Mouse (Mus musculus) C2C12 (cell line): Measurements from ENCODE around the gene Cnmd. TPM values are rescaled to one million over a fixed set of nuclear protein-coding genes. Genes with fewer than 3 reads are reported as not detected.

Source experiments
- H3K27me3 ChIP-seq: one replicate; pipeline ENCODE4 v1.6.1; 2011; ENCODE audit not compliant: control insufficient read depth, insufficient read depth, insufficient read length
- H3K36me3 ChIP-seq: one replicate; pipeline ENCODE4 v1.6.1; 2011; ENCODE audit not compliant: control insufficient read depth, insufficient read depth
- H3K4me3 ChIP-seq: one replicate; pipeline ENCODE4 v1.5.1; 2011; ENCODE audit warnings: mild to moderate bottlenecking, control low read depth; ENCODE audit not compliant: poor library complexity, insufficient read depth, severe bottlenecking
- H3K79me2 ChIP-seq: one replicate; pipeline ENCODE4 v1.6.1; 2011; ENCODE audit not compliant: control insufficient read depth, insufficient read depth
- H3K79me3 ChIP-seq: one replicate; pipeline ENCODE4 v1.6.1; 2011; ENCODE audit warnings: low read depth, control low read depth
- H3ac ChIP-seq: one replicate; pipeline ENCODE3; 2011; ENCODE audit warnings: low read depth; ENCODE audit not compliant: control insufficient read depth, insufficient read length
- CEBPB ChIP-seq: IDR thresholded peaks from one replicate; pipeline ENCODE4 v1.6.1; 2011; ENCODE audit warnings: low read depth, mild to moderate bottlenecking, control low read depth, moderate library complexity
- CTCF ChIP-seq: IDR thresholded peaks from one replicate; pipeline ENCODE4 v1.5.1; 2011; ENCODE audit not compliant: control insufficient read depth, insufficient read depth, insufficient read length
- FOSL1 ChIP-seq: IDR thresholded peaks from one replicate; pipeline ENCODE4 v1.8.0; 2011; ENCODE audit warnings: mild to moderate bottlenecking, low read length; ENCODE audit not compliant: poor library complexity, insufficient read depth, severe bottlenecking
- MAX ChIP-seq: IDR thresholded peaks from one replicate; pipeline ENCODE4 v1.6.1; 2011; ENCODE audit warnings: mild to moderate bottlenecking, control low read depth
- MYOD1 ChIP-seq: IDR thresholded peaks from one replicate; pipeline ENCODE4 v1.6.1; 2011; ENCODE audit warnings: low read depth; ENCODE audit not compliant: control insufficient read depth, insufficient read length
- MYOG ChIP-seq: IDR thresholded peaks from one replicate; pipeline ENCODE4 v1.6.1; 2011; ENCODE audit not compliant: control insufficient read depth, insufficient read length; ENCODE audit errors: extremely low read depth
- USF1 ChIP-seq: IDR thresholded peaks from one replicate; pipeline ENCODE4 v1.6.1; 2011; ENCODE audit warnings: low read depth, mild to moderate bottlenecking, control low read depth, moderate library complexity
- polyA plus RNA-seq: library from polyadenylated mRNA; unstranded; fragments of >200 nt; fragmentation: generic; extraction: Trizol; gene quantifications from one replicate; pipeline ENCODE4 v1.2.1, GENCODE M21; 2012; ENCODE audit warnings: missing spikeins

Cnmd gene
- polyA plus RNA-seq, 1 experiment = not detected

GRCm38 (mm10) chr14:79690068-79690844, 28.3 kb upstream of the Cnmd start:
- H3K4me3 ChIP-seq = no peak overlapping the region
- no peaks in the 10 kb centered on the region for H3K36me3 ChIP-seq
- no peaks in the 10 kb centered on the region for H3K79me2 ChIP-seq
- no peak for TF ChIP-seq MYOD1
- TF ChIP-seq MYOG = no peak
- TF ChIP-seq CTCF = no peak
- TF ChIP-seq USF1 = no peak
- no peak for TF ChIP-seq FOSL1
- no peak for TF ChIP-seq CEBPB
- no peak for TF ChIP-seq MAX
- H3K27me3 ChIP-seq = peaks cover 14% of the 10 kb centered on the region
- no peaks in the 10 kb centered on the region for H3K79me3 ChIP-seq
- no peak overlapping the region for H3ac ChIP-seq

GRCm38 (mm10) chr14:79680652-79681051, 18.7 kb upstream of the Cnmd start:
- Histone ChIP-seq H3K4me3 (no peak overlapping the region), H3K79me2 (no peaks in the 10 kb centered on the region), H3K79me3 (no peaks in the 10 kb centered on the region), H3K27me3 (peaks cover 12% of the 10 kb centered on the region), H3K36me3 (no peaks in the 10 kb centered on the region), H3ac (no peak overlapping the region)
- TF ChIP-seq MYOG (no peak), CTCF (no peak), FOSL1 (no peak)

GRCm38 (mm10) chr14:79677891-79678687, 16.1 kb upstream of the Cnmd start:
- H3K4me3 ChIP-seq = no peak overlapping the region
- no peaks in the 10 kb centered on the region for H3K79me2 ChIP-seq
- no peak for TF ChIP-seq MYOD1
- no peak for TF ChIP-seq FOSL1
- TF ChIP-seq CTCF = no peak
- no peak for TF ChIP-seq USF1
- TF ChIP-seq MYOG = no peak
- no peak for TF ChIP-seq CEBPB
- no peak for TF ChIP-seq MAX
- H3K36me3 ChIP-seq = no peaks in the 10 kb centered on the region
- H3ac ChIP-seq = no peak overlapping the region
- H3K27me3 ChIP-seq = peaks cover 16% of the 10 kb centered on the region
- H3K79me3 ChIP-seq = no peaks in the 10 kb centered on the region

- no peak for TF ChIP-seq FOSL1
- no peak for TF ChIP-seq MYOD1
- no peak for TF ChIP-seq MAX
- no peak for TF ChIP-seq USF1
- no peak for TF ChIP-seq CTCF
- Histone ChIP-seq H3K4me3 (no peak overlapping the region), H3K79me2 (no peaks in the 10 kb centered on the region), H3K79me3 (no peaks in the 10 kb centered on the region), H3K36me3 (no peaks in the 10 kb centered on the region), H3ac (no peak overlapping the region), H3K27me3 (peaks cover 25% of the 10 kb centered on the region)
These were observed 15.3 kb upstream of the Cnmd start for GRCm38 (mm10) chr14:79677108-79677753.

GRCm38 (mm10) chr14:79673083-79674013, 11.4 kb upstream of the Cnmd start:
- Histone ChIP-seq H3K4me3 (no peak overlapping the region), H3ac (no peak overlapping the region), H3K79me2 (no peaks in the 10 kb centered on the region), H3K79me3 (no peaks in the 10 kb centered on the region), H3K36me3 (no peaks in the 10 kb centered on the region), H3K27me3 (peaks cover 28% of the 10 kb centered on the region)
- TF ChIP-seq CTCF (no peak), MYOD1 (no peak), MYOG (no peak), USF1 (no peak), FOSL1 (no peak), CEBPB (no peak), MAX (no peak)
